Mouse (Mus musculus) C2C12 (cell line): ENCODE data around the gene Rln1.

Experiments used
- CEBPB ChIP-seq: IDR thresholded peaks from one replicate; pipeline ENCODE4 v1.6.1; 2011; ENCODE audit warnings: low read depth, mild to moderate bottlenecking, control low read depth, moderate library complexity
- CTCF ChIP-seq: IDR thresholded peaks from one replicate; pipeline ENCODE4 v1.5.1; 2011; ENCODE audit not compliant: control insufficient read depth, insufficient read depth, insufficient read length
- FOSL1 ChIP-seq: IDR thresholded peaks from one replicate; pipeline ENCODE4 v1.8.0; 2011; ENCODE audit warnings: mild to moderate bottlenecking, low read length; ENCODE audit not compliant: poor library complexity, insufficient read depth, severe bottlenecking
- MAX ChIP-seq: IDR thresholded peaks from one replicate; pipeline ENCODE4 v1.6.1; 2011; ENCODE audit warnings: mild to moderate bottlenecking, control low read depth
- MYOD1 ChIP-seq: IDR thresholded peaks from one replicate; pipeline ENCODE4 v1.6.1; 2011; ENCODE audit warnings: low read depth; ENCODE audit not compliant: control insufficient read depth, insufficient read length
- USF1 ChIP-seq: IDR thresholded peaks from one replicate; pipeline ENCODE4 v1.6.1; 2011; ENCODE audit warnings: low read depth, mild to moderate bottlenecking, control low read depth, moderate library complexity

- TF ChIP-seq CTCF (no peak), USF1 (no peak), MAX (no peak), FOSL1 (no peak), MYOD1 (no peak), CEBPB (no peak)
Measured at GRCm38 (mm10) chr19:29360251-29360650, 25.8 kb upstream of the Rln1 start.
